ENCODE assay signal across 8 mouse cellular contexts in genomic region chr5:134485900-134486665, GRCm38 (mm10). TPM values are rescaled to one million over a fixed set of nuclear protein-coding genes. Genes with fewer than 3 reads are reported as not detected.
DNase-seq lines count a peak whose midpoint lies in the region; ATAC-seq and TF ChIP-seq lines count a peak whose summit lies in the region.

No protein-coding gene starts in this region.

- no peak overlapping the region for H3K27ac ChIP-seq in MEL (ENCODE audit: control insufficient read depth, low read depth, low read length)
- H3K27ac ChIP-seq in cerebellum, adult 2 months (ENCODE audit: insufficient read depth, low read length), result no peak overlapping the region
- no peak overlapping the region for H3K27ac ChIP-seq in liver, embryonic 12.5 days

- WGBS in cerebellum, adult 2 months, result 58% methylated on average over 13 of the region's 13 CpGs
- WGBS in liver, embryonic 12.5 days (ENCODE audit: insufficient replicate concordance), result 54% methylated on average over 13 of the region's 13 CpGs

- H3K4me3 ChIP-seq in MEL (ENCODE audit: control insufficient read depth in 1 of 2, insufficient read depth in 1 of 2, low read depth in 2 of 2, low read length in 2 of 2), result no peak overlapping the region
- H3K4me3 ChIP-seq in cerebellum, adult 2 months (replicated peaks; ENCODE audit: insufficient read depth, low read depth, low read length), result no peak overlapping the region
- H3K4me3 ChIP-seq in liver, embryonic 12.5 days, result no peak overlapping the region

- TF ChIP-seq CTCF in MEL (IDR thresholded peaks at IDR 0.05 in 2 of 3, conservative IDR thresholded peaks at IDR 0.05 in 1 of 3; ENCODE audit: control insufficient read depth in 1 of 3, insufficient read depth in 1 of 3, low read depth in 2 of 3, low read length in 3 of 3, poor library complexity in 1 of 3, severe bottlenecking in 1 of 3), result peak; percentile 91 to 99 (median 96)
- TF ChIP-seq CTCF in cerebellum, adult 2 months (IDR thresholded peaks at IDR 0.05; ENCODE audit: borderline replicate concordance, insufficient read depth, low read depth, low read length), result peak; percentile 99

- no peaks in the 10 kb centered on the region for H3K79me2 ChIP-seq in MEL (ENCODE audit: control insufficient read depth, insufficient read depth, low read length, poor library complexity)

- peak; percentile 70 for ATAC-seq in inflammation-experienced regulatory T-cells, adult 6 months
- peak; percentile 53; the same call in 1 of the 2 replicates for ATAC-seq in liver, embryonic 12.5 days

- TF ChIP-seq POLR2A in MEL (IDR thresholded peaks at IDR 0.05; ENCODE audit: control insufficient read depth in 1 of 2, insufficient read depth in 1 of 2, low read depth in 1 of 2, low read length in 2 of 2, poor library complexity in 1 of 2), result peak in 1 of 2 experiments; percentile 33; a peak in 1 of 4 replicates
- no peak for TF ChIP-seq POLR2A in cerebellum, adult 2 months (IDR thresholded peaks at IDR 0.05; ENCODE audit: borderline replicate concordance, insufficient read depth, low read length)

- no peak overlapping the region for H3K4me2 ChIP-seq in liver, embryonic 12.5 days

- H3K36me3 ChIP-seq in MEL (ENCODE audit: control insufficient read depth in 1 of 2, insufficient read depth in 2 of 2, low read length in 2 of 2), result 0 out of 4 replicates have a peak, but pooled peaks cover 0 to 2% of the 10 kb centered on the region in 2 experiments
- peaks cover 6% of the 10 kb centered on the region; the same call in 1 of the 2 replicates for H3K36me3 ChIP-seq in liver, embryonic 12.5 days

- peaks cover 0 to 7% of the 10 kb centered on the region in 2 experiments; a peak in 1 of 4 replicates for H3K4me1 ChIP-seq in MEL (ENCODE audit: control insufficient read depth in 1 of 2, insufficient read depth in 2 of 2, low read length in 2 of 2)
- no peaks in the 10 kb centered on the region for H3K4me1 ChIP-seq in cerebellum, adult 2 months (ENCODE audit: control insufficient read depth, insufficient read depth, low read length)
- peaks cover 11% of the 10 kb centered on the region for H3K4me1 ChIP-seq in liver, embryonic 12.5 days

- no peak for TF ChIP-seq EP300 in MEL (IDR thresholded peaks at IDR 0.05; ENCODE audit: low read depth in 1 of 2, low read length in 2 of 2)

- TF ChIP-seq RAD21 in MEL (IDR thresholded peaks at IDR 0.05; ENCODE audit: low read depth, low read length), result peak; percentile 87

- no peaks in the 10 kb centered on the region for H3K9me3 ChIP-seq in MEL (replicated peaks; ENCODE audit: insufficient read depth, low read length)
- H3K9me3 ChIP-seq in liver, embryonic 12.5 days (replicated peaks), result no peaks in the 10 kb centered on the region

- peak overlapping the region; percentile 44; the same call in 1 of the 2 replicates for H3K9ac ChIP-seq in MEL (ENCODE audit: control insufficient read depth, low read depth, low read length, poor library complexity, severe bottlenecking)
- H3K9ac ChIP-seq in liver, embryonic 12.5 days, result no peak overlapping the region

- DNase-seq in 3134 (ENCODE audit: extremely low read depth, insufficient read length, low spot score) (peak; percentile 45), MEL (ENCODE audit: low read depth, low spot score) (peak; percentile 87)
- DNase-seq in cerebellum, adult 2 months, result peak; percentile 54 to 68
- DNase-seq in frontal cortex, postnatal 25 days (ENCODE audit: low spot score in 2 of 2), result peak; percentile 58 to 62
- DNase-seq in neural tube, embryonic 10.5 days (ENCODE audit: extremely low spot score, low spot score), result peak; percentile 84
- peak; percentile 82 for DNase-seq in testis, postnatal 10 days (ENCODE audit: low spot score)

- H3K27me3 ChIP-seq in MEL (ENCODE audit: control insufficient read depth in 1 of 2, insufficient read depth in 2 of 2, low read length in 2 of 2), result peaks cover 0 to 1% of the 10 kb centered on the region in 2 experiments; a peak in 1 of 4 replicates
- no peaks in the 10 kb centered on the region for H3K27me3 ChIP-seq in cerebellum, adult 2 months (ENCODE audit: control insufficient read depth, insufficient read depth, low read length)
- no peaks in the 10 kb centered on the region for H3K27me3 ChIP-seq in liver, embryonic 12.5 days (replicated peaks)

TF ChIP-seq in MEL, 35 proteins besides CTCF, POLR2A, EP300 and RAD21:
- TF ChIP-seq NELFE (IDR thresholded peaks at IDR 0.05; ENCODE audit: low read depth, low read length), result no peak
- peak; percentile 72 for TF ChIP-seq HCFC1 (IDR thresholded peaks at IDR 0.05; ENCODE audit: low read depth, low read length)
- no peak for TF ChIP-seq POLR2AphosphoS5 (IDR thresholded peaks at IDR 0.05; ENCODE audit: borderline replicate concordance, low read depth, low read length)
- TF ChIP-seq SMC3 (IDR thresholded peaks at IDR 0.05; ENCODE audit: low read depth, low read length), result peak; percentile 94
- TF ChIP-seq GATA1 (IDR thresholded peaks at IDR 0.05; ENCODE audit: low read depth, low read length), result no peak
- TF ChIP-seq SIN3A (IDR thresholded peaks at IDR 0.05; ENCODE audit: low read length), result peak; percentile 34; the same call in 1 of the 2 replicates
- 0 out of 2 replicates have a peak, but pooled peaks have one; percentile 34 for TF ChIP-seq TBP (IDR thresholded peaks at IDR 0.05; ENCODE audit: low read depth, low read length)
- 0 out of 2 replicates have a peak, but pooled peaks have one; percentile 25 for TF ChIP-seq MXI1 (IDR thresholded peaks at IDR 0.05; ENCODE audit: low read depth, low read length)
- peak; percentile 81 for TF ChIP-seq ZC3H11A (IDR thresholded peaks at IDR 0.05; ENCODE audit: low read depth, low read length)
- TF ChIP-seq CHD1 (IDR thresholded peaks at IDR 0.05; ENCODE audit: low read depth, low read length), result no peak
- 0 out of 2 replicates have a peak, but pooled peaks have one; percentile 31 for TF ChIP-seq ZNF384 (IDR thresholded peaks at IDR 0.05; ENCODE audit: low read depth, low read length)
- TF ChIP-seq JUND (IDR thresholded peaks at IDR 0.05; ENCODE audit: low read depth, low read length), result 0 out of 2 replicates have a peak, but pooled peaks have one; percentile 55
- no peak for TF ChIP-seq NRF1 (IDR thresholded peaks at IDR 0.05; ENCODE audit: insufficient read depth, low read depth, low read length, poor library complexity, severe bottlenecking)
- TF ChIP-seq KAT2A (conservative IDR thresholded peaks at IDR 0.05; ENCODE audit: low read depth, low read length), result no peak
- peak; percentile 51 for TF ChIP-seq ELF1 (IDR thresholded peaks at IDR 0.05; ENCODE audit: low read depth, low read length)

RNA-seq across cellular contexts. Expression of gene Gtf2ird1, which starts 29.6 kb away (rescaled TPM):
- total RNA-seq in MEL (2012; rRNA removed), result 15.2 and 17.5 TPM in 2 replicates
- polyA plus RNA-seq in MEL (2012; ENCODE audit: insufficient read depth in 1 of 2, insufficient read length in 2 of 2, low read depth in 1 of 2, low replicate concordance in 2 of 2, missing spikeins in 1 of 2), result 10 to 100 TPM in 1 of 2 experiments, not detected in 1; 54.7 TPM
- 47.0 and 47.6 TPM in 2 replicates for polyA plus RNA-seq in cerebellum, adult 2 months (2012; rRNA removed)
- polyA plus RNA-seq in inflammation-experienced regulatory T-cells, adult 6 months (2017; shearing (Covaris generic)), result 10 to 100 TPM in 1 of 3 experiments, 1 to 10 TPM in 2; 3.5 to 12.4 (median 5.7) TPM
- 23.5 and 26.4 TPM in 2 replicates for polyA plus RNA-seq in liver, embryonic 12.5 days (2016; fragmentation: Nextera tagmentation; extraction: Ambion mirVana)
